Mouse (Mus musculus): ENCODE measurements around the gene Kif21b.

Kif21b gene

DNA sequence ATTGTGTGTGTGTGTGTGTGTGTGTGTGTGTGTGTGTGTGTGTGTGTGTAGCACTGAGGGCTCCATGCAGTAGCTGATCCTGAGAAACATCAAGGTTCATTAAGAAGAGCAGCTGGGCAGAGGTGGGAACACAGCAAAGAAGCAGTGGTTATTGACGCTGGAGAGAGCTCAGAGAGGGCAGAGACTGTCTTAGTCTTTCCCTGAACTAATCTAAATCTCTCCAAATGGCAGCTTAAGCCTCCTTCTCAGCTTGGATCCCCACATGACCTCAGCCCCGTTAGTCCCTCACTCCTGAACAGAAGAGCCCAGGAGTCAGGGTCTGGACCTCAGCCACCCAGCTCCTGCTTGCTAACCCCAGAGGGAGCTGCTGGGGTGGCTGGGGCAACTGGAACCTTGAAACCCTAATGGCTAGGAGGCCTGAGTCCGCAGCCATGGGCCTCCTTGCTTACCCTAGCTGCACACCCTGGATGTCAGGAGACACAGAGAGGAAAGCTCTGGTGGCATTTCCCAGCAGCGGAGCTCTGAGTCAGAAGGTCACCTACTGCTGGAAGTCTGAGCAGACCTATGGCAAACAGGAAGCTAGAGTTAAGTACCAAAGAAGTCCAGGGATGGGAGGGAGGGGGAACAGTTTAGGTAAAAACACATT is 2.1 kb upstream of the Kif21b start:
- no peak for DNase-seq (ENCODE audit: low spot score in 2 of 2)

GRCm38 (mm10) chr1:136130107-136130506 is 1.1 kb upstream of the Kif21b start:
- no peak for DNase-seq (ENCODE audit: low spot score in 2 of 2)

DNA sequence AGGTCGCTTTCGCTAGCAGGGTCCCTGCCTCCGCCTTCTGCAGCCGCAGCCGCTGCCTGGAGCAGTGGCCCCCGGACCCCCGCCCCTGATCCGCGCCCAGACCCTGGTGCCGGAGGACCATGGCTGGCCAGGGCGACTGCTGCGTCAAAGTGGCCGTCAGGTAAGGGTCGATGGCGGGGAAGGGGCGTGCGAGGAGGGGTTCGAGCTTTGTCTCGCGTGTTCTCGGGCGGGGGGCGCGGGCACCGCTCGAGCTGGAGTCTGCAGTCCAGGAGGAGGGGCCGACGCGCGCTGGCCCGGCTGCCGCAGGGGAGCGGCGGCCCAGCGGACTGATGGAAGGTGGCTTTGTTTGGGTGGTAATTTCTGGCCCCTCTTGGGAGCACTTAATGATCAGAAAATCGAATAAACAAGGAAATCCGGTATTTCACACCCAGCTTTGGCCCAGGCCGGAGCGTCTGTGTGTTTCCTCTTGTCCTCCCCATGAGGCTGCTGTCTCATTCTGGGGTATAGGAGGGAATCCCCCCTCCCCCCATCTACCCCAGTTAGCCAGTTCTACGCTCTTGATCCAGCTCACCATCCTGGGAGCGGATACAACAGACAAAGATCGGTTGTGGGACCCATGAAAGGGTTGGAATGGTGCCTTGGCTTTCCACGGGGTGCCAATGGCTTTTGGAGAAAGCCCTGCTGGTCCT is 558 bp downstream of the Kif21b start:
- no peak for DNase-seq (ENCODE audit: low spot score in 2 of 2)

DNA sequence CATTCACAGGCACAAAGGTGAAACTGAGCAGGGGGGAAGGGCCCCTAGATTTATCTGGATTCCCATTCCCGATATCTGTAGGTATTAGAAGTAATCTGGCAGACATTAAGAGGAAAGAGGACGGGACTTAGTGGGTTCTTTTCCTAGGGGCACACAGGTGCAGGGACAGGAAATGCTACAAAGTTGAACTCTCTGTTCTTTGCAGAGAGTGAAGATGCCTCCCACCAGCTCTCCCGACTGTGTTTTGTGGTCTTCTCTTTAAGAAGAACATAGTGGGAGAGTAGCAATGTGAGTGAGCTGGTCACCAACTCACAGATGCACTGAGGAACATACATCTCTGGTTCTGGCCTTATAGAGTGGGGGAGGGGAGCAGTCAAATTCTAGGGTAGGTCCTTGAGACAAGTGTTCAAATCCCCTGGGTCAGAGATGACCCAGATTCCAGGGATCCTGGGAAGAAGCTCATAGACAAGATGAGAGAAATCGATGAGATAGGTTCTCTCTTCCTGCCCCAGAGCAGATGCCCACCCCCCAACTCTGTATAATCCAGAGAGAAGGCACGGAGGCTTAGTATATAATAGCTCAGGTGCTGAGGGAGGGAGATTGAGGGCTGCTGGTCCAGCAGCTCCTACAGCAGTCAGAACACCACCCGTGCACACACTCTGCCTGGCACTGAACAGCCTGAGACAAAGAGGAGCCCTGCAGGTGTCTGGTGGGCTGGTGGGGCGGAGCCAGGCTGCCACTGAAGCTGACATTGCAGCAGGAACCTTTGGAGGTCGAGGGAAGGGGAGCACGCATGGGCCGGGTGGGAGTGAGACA is 1.4 kb downstream of the Kif21b start:
- no peak for DNase-seq (ENCODE audit: low spot score in 2 of 2)

DNA sequence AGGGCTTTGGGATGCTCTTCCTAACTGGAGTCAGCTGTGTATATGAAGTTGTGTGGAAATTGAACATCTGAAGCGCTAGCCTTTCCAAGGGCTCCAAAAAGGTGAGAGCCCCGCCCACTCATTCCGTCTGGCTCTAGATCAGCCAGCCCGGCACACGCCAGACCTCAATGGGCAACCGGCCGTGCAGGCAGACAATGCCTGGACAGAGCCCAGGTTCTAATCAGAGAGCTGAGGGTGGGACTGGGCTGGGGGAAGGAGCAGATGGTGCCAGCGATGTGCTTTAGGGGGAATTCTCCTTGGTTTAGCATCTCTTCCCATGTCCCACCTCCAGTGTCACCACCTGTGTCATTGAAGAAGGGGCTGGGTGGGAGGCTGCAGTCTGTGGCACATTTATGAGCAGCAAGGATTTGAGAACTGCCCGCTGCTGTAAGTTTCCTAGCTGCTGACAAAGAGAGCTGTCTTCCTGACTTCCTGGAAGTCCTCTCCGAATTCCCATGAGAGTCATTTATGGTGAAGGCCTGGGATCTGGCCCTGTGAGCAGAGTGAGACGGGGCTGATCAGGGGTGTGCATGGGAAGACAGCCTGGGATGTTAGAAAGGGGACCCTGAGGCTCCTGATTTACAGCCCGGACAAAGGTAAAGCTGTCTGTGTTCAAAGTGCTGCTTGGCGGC is 2.5 kb downstream of the Kif21b start:
- no peak for DNase-seq (ENCODE audit: low spot score in 2 of 2)

- DNase-seq (ENCODE audit: low spot score in 2 of 2), result no peak
These were observed 3.4 kb downstream of the Kif21b start for GRCm38 (mm10) chr1:136134547-136134946.

GRCm38 (mm10) chr1:136135046-136135445 is 3.9 kb downstream of the Kif21b start:
- DNase-seq (ENCODE audit: low spot score in 2 of 2), result peak in 1 of 2 experiments; percentile 58

GRCm38 (mm10) chr1:136135777-136136444 is 4.7 kb downstream of the Kif21b start:
- no peak for DNase-seq (ENCODE audit: low spot score in 2 of 2)

- DNase-seq (ENCODE audit: low spot score in 2 of 2), result no peak
These were observed 5.4 kb downstream of the Kif21b start for GRCm38 (mm10) chr1:136136547-136136946.

DNA sequence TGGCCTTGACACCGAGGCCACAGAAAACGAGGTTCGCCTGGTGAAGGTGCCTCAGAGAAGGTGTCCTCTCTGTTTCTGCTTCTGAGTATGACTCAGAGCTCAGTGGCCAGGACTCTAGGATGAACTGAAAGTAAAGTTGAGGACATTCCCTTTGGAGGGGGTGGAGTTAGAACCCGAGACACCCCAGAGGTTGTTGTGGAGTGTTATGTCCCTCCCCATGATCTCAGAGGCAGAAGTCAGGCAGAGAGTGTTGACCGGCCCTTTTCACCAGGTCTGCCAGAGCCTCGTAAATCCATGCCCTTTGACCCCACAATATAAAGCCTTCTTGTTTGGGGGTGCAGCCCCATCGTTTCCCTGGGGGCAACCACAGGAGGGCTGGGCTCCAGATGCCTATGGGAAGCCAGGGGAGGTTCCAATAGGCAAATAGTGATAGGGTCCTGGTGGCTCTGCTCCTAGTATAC is 5.9 kb downstream of the Kif21b start:
- no peak for DNase-seq (ENCODE audit: low spot score in 2 of 2)

DNA sequence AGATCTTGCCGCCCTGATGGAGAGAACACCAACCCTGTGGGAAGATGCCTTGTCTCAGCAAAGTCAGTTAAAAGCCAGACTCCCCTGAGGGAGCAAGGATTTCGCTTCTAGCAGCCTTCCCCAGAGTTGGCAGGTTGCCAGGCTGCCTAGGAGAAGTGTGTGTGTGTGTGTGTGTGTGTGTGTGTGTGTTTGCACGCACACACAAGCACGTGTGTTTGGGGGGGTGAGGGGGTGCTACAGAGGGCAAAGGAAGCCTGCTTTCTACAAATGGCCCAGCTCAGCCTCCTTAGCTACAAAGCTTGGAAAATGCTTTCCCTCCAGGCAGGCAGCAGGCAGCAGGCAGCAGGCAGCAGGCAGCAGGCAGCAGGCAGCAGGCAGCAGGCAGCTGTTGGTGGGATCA is 6.4 kb downstream of the Kif21b start:
- DNase-seq (ENCODE audit: low spot score in 2 of 2), result peak in 1 of 2 experiments; percentile 47

GRCm38 (mm10) chr1:136138191-136138830 is 7.1 kb downstream of the Kif21b start:
- DNase-seq (ENCODE audit: low spot score in 2 of 2), result no peak

DNA sequence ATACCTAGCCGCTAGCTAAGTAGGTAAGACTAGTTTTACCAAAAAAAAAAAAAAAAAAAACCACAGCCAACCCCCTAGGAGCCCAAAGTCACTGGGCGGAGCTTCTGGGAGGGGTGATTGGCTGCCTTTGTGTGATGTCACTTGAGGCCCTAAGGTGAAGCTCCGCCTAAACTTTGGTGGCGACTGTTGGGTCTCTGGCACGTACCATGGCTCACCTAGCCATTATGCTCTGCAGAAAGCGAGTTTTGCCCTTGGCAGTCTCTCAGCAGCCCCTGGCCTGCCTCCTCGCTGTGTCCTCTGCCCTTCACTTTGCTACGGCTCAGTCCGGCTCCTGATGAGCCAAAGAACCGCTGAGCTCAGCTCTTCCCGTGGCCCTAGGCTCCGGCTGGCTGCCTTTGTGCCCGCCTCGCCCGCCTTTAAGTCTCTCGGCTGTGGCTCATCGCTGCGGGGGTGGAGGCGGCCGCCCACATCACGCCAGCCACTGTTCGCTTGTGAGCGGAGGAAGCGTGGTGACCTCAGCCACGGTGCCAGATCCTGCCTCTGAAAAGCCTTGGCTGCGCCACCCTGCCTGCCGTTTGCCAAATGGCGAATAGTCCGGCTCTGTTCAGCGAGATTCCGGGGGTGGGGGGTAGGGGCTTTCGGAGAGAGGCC is 8.9 kb downstream of the Kif21b start:
- peak; percentile 45 to 76 for DNase-seq (ENCODE audit: low spot score in 2 of 2)

DNA sequence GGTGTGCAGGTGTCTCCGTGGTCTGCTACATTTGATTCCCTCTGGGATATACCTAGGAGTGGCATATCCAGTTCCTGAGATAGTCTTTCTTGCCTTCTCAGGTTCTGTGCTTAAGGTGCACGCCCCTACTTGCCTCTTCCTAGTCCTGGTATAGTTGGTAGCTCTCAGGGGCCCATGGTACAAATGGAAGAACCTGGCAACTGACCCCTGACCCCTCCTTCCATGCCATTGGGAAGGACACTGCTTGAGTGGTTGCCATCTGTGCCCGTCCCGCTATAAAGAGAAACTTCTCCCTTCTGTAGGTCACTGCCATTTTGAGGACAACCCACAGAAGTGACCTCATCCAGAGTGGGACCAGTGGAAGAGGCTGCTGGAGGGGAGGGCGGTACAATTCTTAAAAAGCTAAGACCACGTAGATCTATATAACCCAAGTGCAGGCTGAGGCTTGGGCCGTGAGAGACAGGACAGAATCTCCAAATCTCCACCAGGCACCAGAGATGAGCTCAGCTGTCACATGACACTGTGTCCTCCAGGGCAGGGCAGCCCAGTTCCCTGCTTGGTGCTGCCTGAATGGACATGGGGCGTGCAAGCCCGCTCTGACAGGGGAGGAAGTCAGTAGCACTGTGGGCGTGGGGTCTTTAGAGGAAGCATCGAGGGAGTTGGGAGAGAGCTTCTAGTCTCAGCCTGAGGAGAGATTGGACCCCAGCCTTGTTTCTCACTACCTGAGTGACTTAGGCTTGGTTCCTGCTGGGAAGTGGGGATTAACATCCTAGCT is 10.2 kb downstream of the Kif21b start:
- DNase-seq (ENCODE audit: low spot score in 2 of 2), result no peak

DNA sequence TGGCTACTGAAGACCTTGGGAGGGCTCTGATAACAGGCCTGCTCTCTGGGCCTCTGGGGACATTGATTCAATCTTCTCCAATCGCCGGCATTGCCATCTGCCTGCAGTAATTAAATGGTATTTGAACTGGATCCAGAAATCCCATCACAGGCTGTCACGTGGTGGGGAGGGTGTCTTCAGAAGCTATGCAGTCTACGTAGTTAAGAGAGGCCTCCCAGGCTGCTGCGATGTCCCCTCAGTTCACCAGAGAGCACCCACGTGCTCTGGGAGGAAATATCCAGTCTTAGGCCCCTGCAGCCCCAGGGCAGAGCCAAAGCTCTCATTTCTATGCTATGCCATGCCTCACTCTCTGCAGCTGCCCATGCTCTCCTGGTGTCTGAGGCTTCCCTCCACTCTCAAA is 11.1 kb downstream of the Kif21b start:
- DNase-seq (ENCODE audit: low spot score in 2 of 2), result no peak

GRCm38 (mm10) chr1:136143514-136143913 is 12.3 kb downstream of the Kif21b start:
- no peak for DNase-seq (ENCODE audit: low spot score in 2 of 2)

- DNase-seq (ENCODE audit: low spot score in 2 of 2), result no peak
These were observed 18.5 kb downstream of the Kif21b start for GRCm38 (mm10) chr1:136149702-136150101.

DNA sequence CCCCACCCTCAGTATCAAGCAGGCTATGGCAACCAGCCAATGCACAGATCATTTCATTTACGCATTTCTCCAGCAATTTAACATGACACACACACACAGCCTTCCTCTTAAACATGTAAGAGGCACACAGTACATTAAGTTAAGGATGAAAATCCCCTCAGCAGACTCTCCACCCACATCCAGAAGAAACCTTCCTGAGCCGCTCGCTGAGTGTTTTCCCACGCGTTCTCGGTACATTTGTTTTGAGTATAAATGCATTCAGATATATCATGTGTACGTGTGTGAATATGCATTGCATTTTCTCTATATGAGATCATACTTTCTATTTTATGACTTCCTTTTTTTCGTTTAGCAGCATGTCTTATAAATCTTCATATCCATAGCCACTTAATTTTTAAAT is 20.2 kb downstream of the Kif21b start:
- no peak for DNase-seq (ENCODE audit: low spot score in 2 of 2)

GRCm38 (mm10) chr1:136156304-136156703 is 25.1 kb downstream of the Kif21b start:
- no peak for DNase-seq (ENCODE audit: low spot score in 2 of 2)

DNA sequence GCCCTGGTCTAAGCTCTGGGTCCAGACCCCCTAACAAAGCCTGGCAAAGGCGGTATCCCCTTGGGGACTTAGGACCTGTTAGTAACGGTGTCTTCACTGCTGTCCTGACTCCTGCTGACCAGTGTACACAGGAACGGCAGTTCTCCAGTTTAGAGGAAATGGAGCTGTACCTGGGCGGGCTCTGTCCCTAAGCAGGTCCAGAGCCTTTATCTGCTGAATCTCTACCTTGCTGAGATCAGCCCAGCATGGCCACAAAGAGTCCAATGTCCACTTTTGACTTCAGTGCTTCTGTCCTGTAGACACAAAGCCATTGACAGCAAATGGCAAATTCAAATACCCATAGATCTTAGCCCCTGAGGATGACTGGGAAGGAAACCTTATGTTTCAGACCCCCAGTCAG is 25.8 kb downstream of the Kif21b start:
- DNase-seq (ENCODE audit: low spot score in 2 of 2), result no peak
